28 mouse cellular contexts compared by ENCODE assay signal in the genomic region with DNA sequence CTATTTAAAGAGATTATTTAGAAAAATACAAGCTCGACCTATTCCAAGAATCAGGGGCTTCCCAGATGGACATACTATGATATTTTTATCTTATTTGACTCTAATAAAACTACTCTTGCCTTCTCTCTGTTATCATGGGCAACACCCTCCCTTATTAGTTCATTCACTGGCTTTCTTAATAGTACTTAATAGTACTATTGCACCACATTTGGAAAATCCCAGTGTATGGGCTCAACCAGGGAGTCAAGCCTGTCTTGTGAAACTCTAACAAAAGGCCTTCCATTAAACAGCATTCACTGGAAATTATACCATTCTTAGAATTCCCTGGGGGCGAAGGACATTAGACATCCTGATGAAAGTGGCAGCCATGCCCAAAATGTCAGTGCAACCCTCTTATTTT. TPM values are rescaled to one million over a fixed set of nuclear protein-coding genes. Genes with fewer than 3 reads are reported as not detected.
DNase-seq lines count a peak whose midpoint lies in the region; ATAC-seq and TF ChIP-seq lines count a peak whose summit lies in the region.
"Had no signal": no experiment of that assay in that cellular context is flagged by ENCODE, and none has a peak within 500 bp of the region (broad histone marks: within the 10 kb centered on the region; RNA-seq: fewer than 3 reads in every experiment).

No protein-coding gene starts in this region.

- TF ChIP-seq CTCF in lung, postnatal 0 days (IDR thresholded peaks at IDR 0.05), result no peak

- H3K36me3 ChIP-seq in lung, postnatal 0 days (ENCODE audit: insufficient read depth, low read length), result no peaks in the 10 kb centered on the region
- H3K36me3 ChIP-seq: embryonic facial prominence, embryonic 10.5 days; embryonic facial prominence, embryonic 13.5 days; forebrain, embryonic 10.5 days; forebrain, embryonic 15.5 days; heart, embryonic 12.5 days; heart, embryonic 15.5 days; hindbrain, embryonic 10.5 days; hindbrain, embryonic 13.5 days; intestine, embryonic 15.5 days had no signal

- WGBS in lung, postnatal 0 days, result 38% methylated on average over 2 of the region's 2 CpGs

- no peak overlapping the region for H3K4me2 ChIP-seq in lung, postnatal 0 days (replicated peaks; ENCODE audit: low read depth, low read length)
- H3K4me2 ChIP-seq: embryonic facial prominence, embryonic 13.5 days; forebrain, embryonic 15.5 days; heart, embryonic 12.5 days; heart, embryonic 15.5 days; hindbrain, embryonic 13.5 days; intestine, embryonic 15.5 days had no signal

- peak; percentile 66 for ATAC-seq in lung, postnatal 0 days
- ATAC-seq: CD4-positive, CD25-positive, alpha-beta regulatory T cell, adult 4 months; forebrain, embryonic 15.5 days; hindbrain, embryonic 16.5 days; intestine, embryonic 15.5 days had no signal

- no peak overlapping the region for H3K27ac ChIP-seq in lung, postnatal 0 days (ENCODE audit: low read length)
- H3K27ac ChIP-seq: embryonic facial prominence, embryonic 10.5 days; embryonic facial prominence, embryonic 13.5 days; forebrain, embryonic 10.5 days; forebrain, embryonic 15.5 days; gastrocnemius, adult 2 months; heart, embryonic 15.5 days; hindbrain, embryonic 10.5 days; hindbrain, embryonic 13.5 days; intestine, embryonic 15.5 days had no signal

- H3K9me3 ChIP-seq in lung, postnatal 0 days (ENCODE audit: low read length), result no peaks in the 10 kb centered on the region
- H3K9me3 ChIP-seq: embryonic facial prominence, embryonic 10.5 days; embryonic facial prominence, embryonic 13.5 days; forebrain, embryonic 10.5 days; forebrain, embryonic 15.5 days; heart, embryonic 12.5 days; heart, embryonic 15.5 days; hindbrain, embryonic 10.5 days; hindbrain, embryonic 13.5 days; intestine, embryonic 15.5 days had no signal

- H3K4me3 ChIP-seq in lung, postnatal 0 days (ENCODE audit: low read depth, low read length), result no peak overlapping the region
- H3K4me3 ChIP-seq: embryonic facial prominence, embryonic 10.5 days; embryonic facial prominence, embryonic 13.5 days; erythroblast, embryonic 14.5 days; forebrain, embryonic 10.5 days; forebrain, embryonic 15.5 days; gastrocnemius, adult 2 months; heart, embryonic 12.5 days; heart, embryonic 15.5 days; hindbrain, embryonic 10.5 days; hindbrain, embryonic 13.5 days; intestine, embryonic 15.5 days had no signal

- no peaks in the 10 kb centered on the region for H3K27me3 ChIP-seq in lung, postnatal 0 days (replicated peaks; ENCODE audit: insufficient read depth, low read length)
- H3K27me3 ChIP-seq: forebrain, embryonic 15.5 days; heart, embryonic 12.5 days; heart, embryonic 15.5 days; intestine, embryonic 15.5 days had no signal

- DNase-seq in lung, postnatal 0 days (ENCODE audit: low spot score), result peak; percentile 69
- DNase-seq in lung, postnatal 4 days, result no peak
- DNase-seq in adipocyte (ENCODE audit: low spot score), result peak; percentile 2
- DNase-seq in brain, adult 2 months (ENCODE audit: low read depth, low spot score), result peak; percentile 1
- DNase-seq in kidney, postnatal 4 days, result no peak
- DNase-seq in adrenal gland, postnatal 10 days, result no peak
- DNase-seq: adrenal gland, adult 8-10 months; adrenal gland, postnatal 36 days; cerebellum, adult 11-12 months; cerebellum, adult 8-10 months; cerebellum, postnatal 36 days; embryo, embryonic 11 days; gastrocnemius, adult 2 months; gastrocnemius, postnatal 25 days; heart, postnatal 10 days; heart, postnatal 36 days had no signal

- no peak overlapping the region for H3K9ac ChIP-seq in lung, postnatal 0 days (replicated peaks; ENCODE audit: low read depth)
- H3K9ac ChIP-seq: embryonic facial prominence, embryonic 13.5 days; forebrain, embryonic 15.5 days; heart, embryonic 12.5 days; heart, embryonic 15.5 days; hindbrain, embryonic 13.5 days; intestine, embryonic 15.5 days had no signal

- H3K4me1 ChIP-seq in lung, postnatal 0 days (ENCODE audit: insufficient read depth, low read depth, low read length), result no peaks in the 10 kb centered on the region
- H3K4me1 ChIP-seq: embryonic facial prominence, embryonic 10.5 days; embryonic facial prominence, embryonic 13.5 days; forebrain, embryonic 10.5 days; forebrain, embryonic 15.5 days; heart, embryonic 15.5 days; hindbrain, embryonic 10.5 days; hindbrain, embryonic 13.5 days; intestine, embryonic 15.5 days had no signal

- TF ChIP-seq EP300 in lung, postnatal 0 days (IDR thresholded peaks at IDR 0.05), result no peak

RNA-seq across cellular contexts. Expression of a gene that starts 38.5 kb away (rescaled TPM):
- polyA plus RNA-seq in lung, postnatal 0 days (2015; fragmentation: Nextera tagmentation; extraction: Ambion mirVana), result 6.6 and 6.8 TPM in 2 replicates
- 10 to 100 TPM; 49.3 to 55.5 TPM for total RNA-seq in adrenal gland, postnatal 10 days (2021)

Comparison
In these comparisons a context has a peak if more than half of its experiments do, and no peak if none do; other contexts are left out.
1. DNase-seq: peak in lung, postnatal 0 days (single experiment), adipocyte (single experiment) and brain, adult 2 months (single experiment); none in lung, postnatal 4 days (0 of 2), kidney, postnatal 4 days (0 of 2) and adrenal gland, postnatal 10 days (single experiment).